Mouse (Mus musculus): ENCODE results near the gene Hoxa10. TPM values are rescaled to one million over a fixed set of nuclear protein-coding genes. Genes with fewer than 3 reads are reported as not detected.
A peak's percentile ranks its signal among the peaks of the same experiment; 100 is the strongest.

The Hoxa10 gene
- polyA plus RNA-seq, 2 experiments: 111 to 117 TPM

GRCm38 (mm10) chr6:52235267-52235666 lies 5.4 kb downstream of the Hoxa10 start:
- DNase-seq (ENCODE audit: low spot score): no peak
- 14% methylated on average over 9 of the region's 9 CpGs for WGBS
- ATAC-seq (ENCODE audit: low FRiP score, low read depth): no peak

GRCm38 (mm10) chr6:52234428-52235140 lies 6.1 kb downstream of the Hoxa10 start:
- H3K27me3 ChIP-seq (ENCODE audit: control insufficient read depth, insufficient read depth, low read length): no peaks in the 10 kb centered on the region
- DNase-seq (ENCODE audit: low spot score) (peak; percentile 95), ATAC-seq (ENCODE audit: low FRiP score, low read depth) (peak; percentile 72)
- peak overlapping the region; percentile 96 for H3K4me2 ChIP-seq (replicated peaks; ENCODE audit: low read depth, low read length, severe bottlenecking)
- H3K4me1 ChIP-seq (ENCODE audit: control insufficient read depth, insufficient read depth, low read length): peaks cover 18% of the 10 kb centered on the region
- H3K9ac ChIP-seq (ENCODE audit: low read depth, low read length, severe bottlenecking): peak overlapping the region; percentile 100
- TF ChIP-seq POLR2A (IDR thresholded peaks at IDR 0.05; ENCODE audit: borderline replicate concordance, extremely low read depth, insufficient read depth, insufficient read length): no peak
- peaks cover 48% of the 10 kb centered on the region for H3K36me3 ChIP-seq (ENCODE audit: control insufficient read depth, insufficient read depth, low read length)
- 2% methylated on average over 41 of the region's 68 CpGs for WGBS
- H3K9me3 ChIP-seq (ENCODE audit: control insufficient read depth, low read length): no peaks in the 10 kb centered on the region
- peak overlapping the region; percentile 99 for H3K27ac ChIP-seq (replicated peaks; ENCODE audit: low read depth, low read length)
- peak overlapping the region; percentile 90 for H3K4me3 ChIP-seq (replicated peaks; ENCODE audit: low read length)

More at GRCm38 (mm10) chr6:52235267-52235666, 5.4 kb downstream of the Hoxa10 start:
- H3K36me3 ChIP-seq (ENCODE audit: control insufficient read depth, insufficient read depth, low read length): peaks cover 41% of the 10 kb centered on the region
- H3K27me3 ChIP-seq (ENCODE audit: control insufficient read depth, insufficient read depth, low read length): no peaks in the 10 kb centered on the region
- H3K4me3 ChIP-seq (replicated peaks; ENCODE audit: low read length): peak overlapping the region; percentile 90
- peak overlapping the region; percentile 96 for H3K4me2 ChIP-seq (replicated peaks; ENCODE audit: low read depth, low read length, severe bottlenecking)
- peaks cover 18% of the 10 kb centered on the region for H3K4me1 ChIP-seq (ENCODE audit: control insufficient read depth, insufficient read depth, low read length)
- H3K9ac ChIP-seq (ENCODE audit: low read depth, low read length, severe bottlenecking): peak overlapping the region; percentile 100
- peak overlapping the region; percentile 99 for H3K27ac ChIP-seq (replicated peaks; ENCODE audit: low read depth, low read length)
- H3K9me3 ChIP-seq (ENCODE audit: control insufficient read depth, low read length): no peaks in the 10 kb centered on the region
- TF ChIP-seq POLR2A (IDR thresholded peaks at IDR 0.05; ENCODE audit: borderline replicate concordance, extremely low read depth, insufficient read depth, insufficient read length): 0 out of 2 replicates have a peak, but pooled peaks have one; percentile 18

- H3K9ac ChIP-seq (ENCODE audit: low read depth, low read length, severe bottlenecking): peak overlapping the region; percentile 100
- WGBS: under 1% methylated on average over 50 of the region's 70 CpGs
- peaks cover 18% of the 10 kb centered on the region for H3K4me1 ChIP-seq (ENCODE audit: control insufficient read depth, insufficient read depth, low read length)
- peak overlapping the region; percentile 90 for H3K4me3 ChIP-seq (replicated peaks; ENCODE audit: low read length)
- no peaks in the 10 kb centered on the region for H3K9me3 ChIP-seq (ENCODE audit: control insufficient read depth, low read length)
- H3K27ac ChIP-seq (replicated peaks; ENCODE audit: low read depth, low read length): peak overlapping the region; percentile 99
- ATAC-seq (ENCODE audit: low FRiP score, low read depth): peak; percentile 25; the same call in 1 of the 2 replicates
- TF ChIP-seq POLR2A (IDR thresholded peaks at IDR 0.05; ENCODE audit: borderline replicate concordance, extremely low read depth, insufficient read depth, insufficient read length): no peak
- peaks cover 56% of the 10 kb centered on the region for H3K36me3 ChIP-seq (ENCODE audit: control insufficient read depth, insufficient read depth, low read length)
- peak overlapping the region; percentile 96 for H3K4me2 ChIP-seq (replicated peaks; ENCODE audit: low read depth, low read length, severe bottlenecking)
- H3K27me3 ChIP-seq (ENCODE audit: control insufficient read depth, insufficient read depth, low read length): no peaks in the 10 kb centered on the region
- DNase-seq (ENCODE audit: low spot score): no peak
Measured at GRCm38 (mm10) chr6:52233546-52234427, 6.9 kb downstream of the Hoxa10 start.

GRCm38 (mm10) chr6:52232984-52233545 lies 7.6 kb downstream of the Hoxa10 start:
- H3K36me3 ChIP-seq (ENCODE audit: control insufficient read depth, insufficient read depth, low read length): peaks cover 60% of the 10 kb centered on the region
- WGBS: under 1% methylated on average over 23 of the region's 23 CpGs
- H3K27ac ChIP-seq (replicated peaks; ENCODE audit: low read depth, low read length): peak overlapping the region; percentile 99
- peaks cover 21% of the 10 kb centered on the region for H3K4me1 ChIP-seq (ENCODE audit: control insufficient read depth, insufficient read depth, low read length)
- H3K9ac ChIP-seq (ENCODE audit: low read depth, low read length, severe bottlenecking): peak overlapping the region; percentile 100
- no peaks in the 10 kb centered on the region for H3K27me3 ChIP-seq (ENCODE audit: control insufficient read depth, insufficient read depth, low read length)
- no peaks in the 10 kb centered on the region for H3K9me3 ChIP-seq (ENCODE audit: control insufficient read depth, low read length)
- no peak for ATAC-seq (ENCODE audit: low FRiP score, low read depth)
- DNase-seq (ENCODE audit: low spot score): peak; percentile 82
- TF ChIP-seq POLR2A (IDR thresholded peaks at IDR 0.05; ENCODE audit: borderline replicate concordance, extremely low read depth, insufficient read depth, insufficient read length): no peak
- peak overlapping the region; percentile 90 for H3K4me3 ChIP-seq (replicated peaks; ENCODE audit: low read length)
- peak overlapping the region; percentile 96 for H3K4me2 ChIP-seq (replicated peaks; ENCODE audit: low read depth, low read length, severe bottlenecking)

GRCm38 (mm10) chr6:52232568-52232965 lies 8.1 kb downstream of the Hoxa10 start:
- Histone ChIP-seq H3K4me3 (replicated peaks; ENCODE audit: low read length) (peak overlapping the region; percentile 90), H3K9me3 (ENCODE audit: control insufficient read depth, low read length) (no peaks in the 10 kb centered on the region), H3K36me3 (ENCODE audit: control insufficient read depth, insufficient read depth, low read length) (peaks cover 60% of the 10 kb centered on the region), H3K27me3 (ENCODE audit: control insufficient read depth, insufficient read depth, low read length) (no peaks in the 10 kb centered on the region), H3K9ac (ENCODE audit: low read depth, low read length, severe bottlenecking) (peak overlapping the region; percentile 100), H3K27ac (replicated peaks; ENCODE audit: low read depth, low read length) (peak overlapping the region; percentile 99), H3K4me2 (replicated peaks; ENCODE audit: low read depth, low read length, severe bottlenecking) (peak overlapping the region; percentile 96), H3K4me1 (ENCODE audit: control insufficient read depth, insufficient read depth, low read length) (peaks cover 23% of the 10 kb centered on the region)
- under 1% methylated on average over 18 of the region's 18 CpGs for WGBS
- DNase-seq (ENCODE audit: low spot score): peak; percentile 45
- ATAC-seq (ENCODE audit: low FRiP score, low read depth): no peak
- no peak for TF ChIP-seq POLR2A (IDR thresholded peaks at IDR 0.05; ENCODE audit: borderline replicate concordance, extremely low read depth, insufficient read depth, insufficient read length)

All from limb, embryonic 14.5 days (tissue).